Mouse (Mus musculus): ENCODE data around the gene Mia2. TPM values are rescaled to one million over a fixed set of nuclear protein-coding genes. Genes with fewer than 3 reads are reported as not detected.

Gene Mia2
- total and polyA plus RNA-seq, 2 experiments = 87.2 to 268 TPM

GRCm38 (mm10) chr12:59066448-59067077, 29.0 kb upstream of the Mia2 start, which contains the start of gene Pnn:
Pnn (plus strand) TSS chr12:59066884.
- Histone ChIP-seq H3K36me3 (ENCODE audit: control insufficient read depth, insufficient read depth, low read length) (peaks cover 31% of the 10 kb centered on the region), H3K27me3 (ENCODE audit: control insufficient read depth, insufficient read depth, low read length) (no peaks in the 10 kb centered on the region), H3K9ac (ENCODE audit: low read depth, low read length) (peak within 1 kb of the TSS; percentile 88), H3K79me2 (ENCODE audit: control insufficient read depth, insufficient read depth, low read length) (peaks cover 6% of the 10 kb centered on the region), H3K4me1 (ENCODE audit: control insufficient read depth, insufficient read depth, low read length) (peaks cover 3% of the 10 kb centered on the region), H3K27ac (replicated peaks; ENCODE audit: insufficient read depth, low read depth, low read length) (peak within 1 kb of the TSS; percentile 80), H3K4me3 (ENCODE audit: insufficient read depth, low read depth, low read length) (peak within 1 kb of the TSS; percentile 78)
- DNase-seq (ENCODE audit: extremely low read depth, low read depth, low spot score) = peak; percentile 92
- peak; percentile 76 for TF ChIP-seq POLR2A (IDR thresholded peaks at IDR 0.05; ENCODE audit: extremely low read depth, insufficient read depth, low read length)
- TF ChIP-seq CTCF (IDR thresholded peaks at IDR 0.05; ENCODE audit: low read depth, low read length) = peak; percentile 14; the same call in 1 of the 2 replicates
- WGBS = under 1% methylated on average over 43 of the region's 43 CpGs

GRCm38 (mm10) chr12:59067095-59067494, 28.5 kb upstream of the Mia2 start:
- no peak for DNase-seq (ENCODE audit: extremely low read depth, low read depth, low spot score)
- H3K4me3 ChIP-seq (ENCODE audit: insufficient read depth, low read depth, low read length) = peak overlapping the region; percentile 78
- TF ChIP-seq POLR2A (IDR thresholded peaks at IDR 0.05; ENCODE audit: extremely low read depth, insufficient read depth, low read length) = no peak
- TF ChIP-seq CTCF (IDR thresholded peaks at IDR 0.05; ENCODE audit: low read depth, low read length) = no peak
- H3K36me3 ChIP-seq (ENCODE audit: control insufficient read depth, insufficient read depth, low read length) = peaks cover 36% of the 10 kb centered on the region
- H3K4me1 ChIP-seq (ENCODE audit: control insufficient read depth, insufficient read depth, low read length) = peaks cover 3% of the 10 kb centered on the region
- WGBS = under 1% methylated on average over 41 of the region's 41 CpGs
- no peaks in the 10 kb centered on the region for H3K27me3 ChIP-seq (ENCODE audit: control insufficient read depth, insufficient read depth, low read length)
- peaks cover 6% of the 10 kb centered on the region for H3K79me2 ChIP-seq (ENCODE audit: control insufficient read depth, insufficient read depth, low read length)
- peak overlapping the region; percentile 80 for H3K27ac ChIP-seq (replicated peaks; ENCODE audit: insufficient read depth, low read depth, low read length)
- peak overlapping the region; percentile 88 for H3K9ac ChIP-seq (ENCODE audit: low read depth, low read length)

GRCm38 (mm10) chr12:59068791-59069190, 26.8 kb upstream of the Mia2 start:
- H3K36me3 ChIP-seq (ENCODE audit: control insufficient read depth, insufficient read depth, low read length) = peaks cover 44% of the 10 kb centered on the region
- no peak overlapping the region for H3K4me3 ChIP-seq (ENCODE audit: insufficient read depth, low read depth, low read length)
- no peak overlapping the region for H3K9ac ChIP-seq (ENCODE audit: low read depth, low read length)
- peaks cover 3% of the 10 kb centered on the region for H3K4me1 ChIP-seq (ENCODE audit: control insufficient read depth, insufficient read depth, low read length)
- no peaks in the 10 kb centered on the region for H3K27me3 ChIP-seq (ENCODE audit: control insufficient read depth, insufficient read depth, low read length)
- 92% methylated on average over 13 of the region's 13 CpGs for WGBS
- no peak overlapping the region for H3K27ac ChIP-seq (replicated peaks; ENCODE audit: insufficient read depth, low read depth, low read length)
- DNase-seq (ENCODE audit: extremely low read depth, low read depth, low spot score) = no peak
- TF ChIP-seq CTCF (IDR thresholded peaks at IDR 0.05; ENCODE audit: low read depth, low read length) = no peak
- TF ChIP-seq POLR2A (IDR thresholded peaks at IDR 0.05; ENCODE audit: extremely low read depth, insufficient read depth, low read length) = no peak
- H3K79me2 ChIP-seq (ENCODE audit: control insufficient read depth, insufficient read depth, low read length) = peaks cover 6% of the 10 kb centered on the region

- Histone ChIP-seq H3K27ac (replicated peaks; ENCODE audit: insufficient read depth, low read depth, low read length) (no peak overlapping the region), H3K79me2 (ENCODE audit: control insufficient read depth, insufficient read depth, low read length) (peaks cover 1% of the 10 kb centered on the region), H3K36me3 (ENCODE audit: control insufficient read depth, insufficient read depth, low read length) (peaks cover 52% of the 10 kb centered on the region), H3K27me3 (ENCODE audit: control insufficient read depth, insufficient read depth, low read length) (no peaks in the 10 kb centered on the region), H3K4me1 (ENCODE audit: control insufficient read depth, insufficient read depth, low read length) (peaks cover 3% of the 10 kb centered on the region), H3K9ac (ENCODE audit: low read depth, low read length) (no peak overlapping the region), H3K4me3 (ENCODE audit: insufficient read depth, low read depth, low read length) (no peak overlapping the region)
- WGBS = 90% methylated on average over 11 of the region's 11 CpGs
- TF ChIP-seq POLR2A (IDR thresholded peaks at IDR 0.05; ENCODE audit: extremely low read depth, insufficient read depth, low read length) (no peak), CTCF (IDR thresholded peaks at IDR 0.05; ENCODE audit: low read depth, low read length) (no peak)
- DNase-seq (ENCODE audit: extremely low read depth, low read depth, low spot score) = no peak
Measured at GRCm38 (mm10) chr12:59072286-59072685, 23.3 kb upstream of the Mia2 start.

- WGBS = 75% methylated on average over 3 of the region's 3 CpGs
- no peak for DNase-seq (ENCODE audit: extremely low read depth, low read depth, low spot score)
- H3K4me3 ChIP-seq (ENCODE audit: insufficient read depth, low read depth, low read length) = no peak overlapping the region
- H3K4me1 ChIP-seq (ENCODE audit: control insufficient read depth, insufficient read depth, low read length) = no peaks in the 10 kb centered on the region
- H3K36me3 ChIP-seq (ENCODE audit: control insufficient read depth, insufficient read depth, low read length) = peaks cover 42% of the 10 kb centered on the region
- no peak overlapping the region for H3K9ac ChIP-seq (ENCODE audit: low read depth, low read length)
- TF ChIP-seq POLR2A (IDR thresholded peaks at IDR 0.05; ENCODE audit: extremely low read depth, insufficient read depth, low read length) (no peak), CTCF (IDR thresholded peaks at IDR 0.05; ENCODE audit: low read depth, low read length) (no peak)
- H3K27ac ChIP-seq (replicated peaks; ENCODE audit: insufficient read depth, low read depth, low read length) = no peak overlapping the region
- H3K79me2 ChIP-seq (ENCODE audit: control insufficient read depth, insufficient read depth, low read length) = no peaks in the 10 kb centered on the region
- no peaks in the 10 kb centered on the region for H3K27me3 ChIP-seq (ENCODE audit: control insufficient read depth, insufficient read depth, low read length)
Measured at GRCm38 (mm10) chr12:59074052-59074451, 21.5 kb upstream of the Mia2 start.

- no peaks in the 10 kb centered on the region for H3K79me2 ChIP-seq (ENCODE audit: control insufficient read depth, insufficient read depth, low read length)
- WGBS = 72% methylated on average over 3 of the region's 3 CpGs
- H3K9ac ChIP-seq (ENCODE audit: low read depth, low read length) = no peak overlapping the region
- DNase-seq (ENCODE audit: extremely low read depth, low read depth, low spot score) = no peak
- no peak for TF ChIP-seq POLR2A (IDR thresholded peaks at IDR 0.05; ENCODE audit: extremely low read depth, insufficient read depth, low read length)
- no peak for TF ChIP-seq CTCF (IDR thresholded peaks at IDR 0.05; ENCODE audit: low read depth, low read length)
- H3K4me3 ChIP-seq (ENCODE audit: insufficient read depth, low read depth, low read length) = no peak overlapping the region
- H3K27me3 ChIP-seq (ENCODE audit: control insufficient read depth, insufficient read depth, low read length) = no peaks in the 10 kb centered on the region
- peaks cover 17% of the 10 kb centered on the region for H3K36me3 ChIP-seq (ENCODE audit: control insufficient read depth, insufficient read depth, low read length)
- no peak overlapping the region for H3K27ac ChIP-seq (replicated peaks; ENCODE audit: insufficient read depth, low read depth, low read length)
- H3K4me1 ChIP-seq (ENCODE audit: control insufficient read depth, insufficient read depth, low read length) = no peaks in the 10 kb centered on the region
Measured at GRCm38 (mm10) chr12:59076996-59077395, 18.6 kb upstream of the Mia2 start.
